Mouse (Mus musculus) layer of hippocampus, postnatal 14 days (tissue): ENCODE measurements around the gene Nedd9. TPM values are rescaled to one million over a fixed set of nuclear protein-coding genes. Genes with fewer than 3 reads are reported as not detected.

Experiments
- DNase-seq, 2 experiments: peaks; one replicate each; pipeline ENCODE4 v3.0.0; 2021 to 2022; ENCODE audit warnings: low spot score in 2 of 2, mixed read lengths in 1 of 2
- total RNA-seq, 2 experiments: library from RNA; stranded (reverse); gene quantifications; 2 replicates each; pipeline ENCODE4 v1.2.3; 2021

The Nedd9 gene
- total RNA-seq, 2 experiments from 2014 or later, result 16.5 to 20.6 TPM

GRCm38 (mm10) chr13:41456292-41457029, 30.7 kb downstream of the Nedd9 start:
- no peak for DNase-seq

- DNase-seq, result no peak
These were observed 33.7 kb downstream of the Nedd9 start for GRCm38 (mm10) chr13:41453227-41454193.

- DNase-seq, result no peak
These were observed 36.3 kb downstream of the Nedd9 start for GRCm38 (mm10) chr13:41450821-41451220.

- DNase-seq, result no peak
These were observed 38.0 kb downstream of the Nedd9 start for GRCm38 (mm10) chr13:41449211-41449610.

- DNase-seq, result no peak
These were observed 40.0 kb downstream of the Nedd9 start for GRCm38 (mm10) chr13:41447209-41447608.

GRCm38 (mm10) chr13:41446591-41446990, 40.6 kb downstream of the Nedd9 start:
- DNase-seq, result no peak

GRCm38 (mm10) chr13:41445067-41445808, 41.9 kb downstream of the Nedd9 start:
- DNase-seq, result no peak

- DNase-seq, result no peak
These were observed 42.9 kb downstream of the Nedd9 start for GRCm38 (mm10) chr13:41444230-41444629.

- no peak for DNase-seq
These were observed 45.0 kb downstream of the Nedd9 start for GRCm38 (mm10) chr13:41442145-41442544.

- no peak for DNase-seq
These were observed 47.0 kb downstream of the Nedd9 start for GRCm38 (mm10) chr13:41440205-41440604.

- DNase-seq, result no peak
These were observed 49.8 kb downstream of the Nedd9 start for GRCm38 (mm10) chr13:41437390-41437789.

- DNase-seq, result no peak
These were observed 50.4 kb downstream of the Nedd9 start for GRCm38 (mm10) chr13:41436731-41437130.

- no peak for DNase-seq
These were observed 54.0 kb downstream of the Nedd9 start for GRCm38 (mm10) chr13:41433201-41433600.

- no peak for DNase-seq
These were observed 55.4 kb downstream of the Nedd9 start for GRCm38 (mm10) chr13:41431795-41432194.

- no peak for DNase-seq
These were observed 60.1 kb downstream of the Nedd9 start for GRCm38 (mm10) chr13:41427046-41427445.

- DNase-seq, result no peak
These were observed 63.6 kb downstream of the Nedd9 start for GRCm38 (mm10) chr13:41423463-41424074.

GRCm38 (mm10) chr13:41422581-41422980, 64.6 kb downstream of the Nedd9 start:
- DNase-seq, result no peak

- DNase-seq, result no peak
These were observed 66.8 kb downstream of the Nedd9 start for GRCm38 (mm10) chr13:41420376-41420775.

GRCm38 (mm10) chr13:41418198-41418869, 68.8 kb downstream of the Nedd9 start:
- no peak for DNase-seq
